Mouse (Mus musculus): ENCODE data around the gene Olfr958. TPM values are rescaled to one million over a fixed set of nuclear protein-coding genes. Genes with fewer than 3 reads are reported as not detected.
A peak's percentile ranks its signal among the peaks of the same experiment; 100 is the strongest.

Olfr958 gene
- polyA plus RNA-seq, 1 experiment from 2014 or later: not detected

DNA sequence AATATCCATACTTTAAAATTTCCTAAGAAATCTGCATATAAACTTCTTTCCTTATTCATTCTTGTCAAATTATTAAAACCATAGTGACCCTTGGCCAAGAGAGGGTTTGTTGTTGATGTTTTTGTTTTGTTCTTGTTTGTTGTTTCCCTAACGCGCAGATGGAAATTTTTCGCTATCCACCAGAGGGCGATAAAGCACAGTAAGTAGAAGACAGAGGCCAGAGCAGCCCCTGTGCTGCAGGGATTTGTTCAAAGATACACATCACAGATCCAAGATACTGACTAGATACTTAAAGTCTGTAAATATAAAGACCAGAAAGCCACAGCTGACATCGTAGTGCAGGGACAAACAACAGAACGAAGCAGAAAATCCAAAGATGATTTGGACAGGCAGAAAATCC is 44.9 kb downstream of the Olfr958 start:
- WGBS: 6% methylated on average over 6 of the region's 6 CpGs
- peak; percentile 76 for TF ChIP-seq CTCF (IDR thresholded peaks at IDR 0.05; ENCODE audit: low read depth)
- no peaks in the 10 kb centered on the region for H3K27me3 ChIP-seq (replicated peaks; ENCODE audit: control insufficient read depth, insufficient read depth, low read length)

More for the DNA sequence above, 44.9 kb downstream of the Olfr958 start:
- H3K36me3 ChIP-seq (ENCODE audit: control insufficient read depth, insufficient read depth): no peaks in the 10 kb centered on the region
- H3K4me2 ChIP-seq (replicated peaks; ENCODE audit: low read depth): no peak overlapping the region
- H3K9ac ChIP-seq (ENCODE audit: low read depth, low read length): no peak overlapping the region
- H3K27ac ChIP-seq (ENCODE audit: low read depth, low read length): no peak overlapping the region
- no peaks in the 10 kb centered on the region for H3K4me1 ChIP-seq (replicated peaks; ENCODE audit: control insufficient read depth, insufficient read depth, low read length)
- no peaks in the 10 kb centered on the region for H3K9me3 ChIP-seq (ENCODE audit: control insufficient read depth)
- H3K4me3 ChIP-seq (ENCODE audit: low read depth, low read length): no peak overlapping the region
- no peak for ATAC-seq

Other genes with a start within 250 kb of the Olfr958 start
- not detected in 2 replicates for gene Olfr948, start 228.0 kb downstream of the Olfr958 start, polyA plus RNA-seq (2015; fragmentation: Nextera tagmentation; extraction: Ambion mirVana)
- gene Olfr951, start 166.6 kb downstream of the Olfr958 start, polyA plus RNA-seq (2015; fragmentation: Nextera tagmentation; extraction: Ambion mirVana): not detected in 2 replicates
- not detected in 2 replicates for gene Olfr952, start 126.9 kb downstream of the Olfr958 start, polyA plus RNA-seq (2015; fragmentation: Nextera tagmentation; extraction: Ambion mirVana)
- gene Olfr954, start 97.4 kb downstream of the Olfr958 start, polyA plus RNA-seq (2015; fragmentation: Nextera tagmentation; extraction: Ambion mirVana): not detected in 2 replicates
- not detected in 2 replicates for gene Olfr955, start 82.1 kb downstream of the Olfr958 start, polyA plus RNA-seq (2015; fragmentation: Nextera tagmentation; extraction: Ambion mirVana)
- gene Olfr44, start 60.1 kb downstream of the Olfr958 start, polyA plus RNA-seq (2015; fragmentation: Nextera tagmentation; extraction: Ambion mirVana): not detected in 2 replicates
- not detected in 2 replicates for gene Olfr957, start 38.2 kb downstream of the Olfr958 start, polyA plus RNA-seq (2015; fragmentation: Nextera tagmentation; extraction: Ambion mirVana)
- gene Olfr959, start 21.5 kb upstream of the Olfr958 start, polyA plus RNA-seq (2015; fragmentation: Nextera tagmentation; extraction: Ambion mirVana): not detected in 2 replicates
- gene AW551984, start 50.3 kb upstream of the Olfr958 start, polyA plus RNA-seq (2015; fragmentation: Nextera tagmentation; extraction: Ambion mirVana): 7.5 and 9.8 TPM in 2 replicates
- not detected in 2 replicates for gene Olfr148, start 56.6 kb upstream of the Olfr958 start, polyA plus RNA-seq (2015; fragmentation: Nextera tagmentation; extraction: Ambion mirVana)
- not detected in 2 replicates for gene Olfr960, start 67.3 kb upstream of the Olfr958 start, polyA plus RNA-seq (2015; fragmentation: Nextera tagmentation; extraction: Ambion mirVana)
- gene Olfr961, start 91.0 kb upstream of the Olfr958 start, polyA plus RNA-seq (2015; fragmentation: Nextera tagmentation; extraction: Ambion mirVana): not detected in 2 replicates
- not detected in 2 replicates for gene Olfr963, start 113.2 kb upstream of the Olfr958 start, polyA plus RNA-seq (2015; fragmentation: Nextera tagmentation; extraction: Ambion mirVana)
- not detected in 2 replicates for gene Olfr149, start 153.1 kb upstream of the Olfr958 start, polyA plus RNA-seq (2015; fragmentation: Nextera tagmentation; extraction: Ambion mirVana)
- gene Olfr965, start 157.3 kb upstream of the Olfr958 start, polyA plus RNA-seq (2015; fragmentation: Nextera tagmentation; extraction: Ambion mirVana): not detected in 2 replicates
- not detected in 2 replicates for gene Olfr150, start 176.9 kb upstream of the Olfr958 start, polyA plus RNA-seq (2015; fragmentation: Nextera tagmentation; extraction: Ambion mirVana)
- not detected in 2 replicates for gene Olfr967, start 192.2 kb upstream of the Olfr958 start, polyA plus RNA-seq (2015; fragmentation: Nextera tagmentation; extraction: Ambion mirVana)
- not detected in 2 replicates for gene Olfr968, start 229.2 kb upstream of the Olfr958 start, polyA plus RNA-seq (2015; fragmentation: Nextera tagmentation; extraction: Ambion mirVana)
- gene Olfr969, start 236.9 kb upstream of the Olfr958 start, polyA plus RNA-seq (2015; fragmentation: Nextera tagmentation; extraction: Ambion mirVana): not detected in 2 replicates